Mouse (Mus musculus): ENCODE data around the gene Cd27. TPM values are rescaled to one million over a fixed set of nuclear protein-coding genes. Genes with fewer than 3 reads are reported as not detected.
"Not testable (repeated sequence)": the region's sequence is repeated elsewhere in the genome, so short reads cannot be mapped to it uniquely, and the experiment has no call there.

Gene Cd27
- 1.3 and 2.5 TPM in 2 replicates for polyA plus RNA-seq (2016; fragmentation: Nextera tagmentation; extraction: Ambion mirVana)

GRCm38 (mm10) chr6:125236782-125237181 is at the start of gene Cd27:
Gene Cd27 (minus strand): TSS chr6:125237010.
- Histone ChIP-seq H3K9me3 (no peaks in the 10 kb centered on the region), H3K36me3 (no peaks in the 10 kb centered on the region), H3K9ac (replicated peaks) (no peak within 1 kb of the TSS), H3K27ac (replicated peaks) (no peak within 1 kb of the TSS), H3K27me3 (no peaks in the 10 kb centered on the region), H3K4me3 (no peak within 1 kb of the TSS), H3K4me2 (replicated peaks) (no peak within 1 kb of the TSS), H3K4me1 (peaks cover 13% of the 10 kb centered on the region)
- WGBS, result 32% methylated on average over 6 of the region's 6 CpGs
- ATAC-seq (ENCODE audit: low FRiP score, low read depth), result no peak

GRCm38 (mm10) chr6:125285890-125286289 is 49.1 kb upstream of the Cd27 start, which contains the start of gene Tuba3a:
Gene Tuba3a (minus strand): TSS chr6:125286042.
- H3K27ac ChIP-seq (replicated peaks), result no peak within 1 kb of the TSS
- H3K4me2 ChIP-seq (replicated peaks), result no peak within 1 kb of the TSS
- 93% methylated on average over 22 of the region's 22 CpGs for WGBS
- no peaks in the 10 kb centered on the region for H3K4me1 ChIP-seq
- ATAC-seq (ENCODE audit: low FRiP score, low read depth), result no peak
- no peak within 1 kb of the TSS for H3K9ac ChIP-seq (replicated peaks)
- H3K9me3 ChIP-seq, result peaks cover 3% of the 10 kb centered on the region; the same call in 1 of the 2 replicates
- H3K27me3 ChIP-seq, result no peaks in the 10 kb centered on the region; the same call in 1 of the 2 replicates
- H3K4me3 ChIP-seq, result no peak within 1 kb of the TSS
- H3K36me3 ChIP-seq, result no peaks in the 10 kb centered on the region

- Histone ChIP-seq H3K4me3 (no peak overlapping the region), H3K36me3 (no peaks in the 10 kb centered on the region), H3K4me1 (no peaks in the 10 kb centered on the region), H3K9me3 (peaks cover 3% of the 10 kb centered on the region; the same call in 1 of the 2 replicates), H3K4me2 (replicated peaks) (no peak overlapping the region), H3K27me3 (no peaks in the 10 kb centered on the region; the same call in 1 of the 2 replicates), H3K9ac (replicated peaks) (no peak overlapping the region), H3K27ac (replicated peaks) (no peak overlapping the region)
- no peak for ATAC-seq (ENCODE audit: low FRiP score, low read depth)
- 90% methylated on average over 7 of the region's 7 CpGs for WGBS
Measured at GRCm38 (mm10) chr6:125284751-125285150, 47.9 kb upstream of the Cd27 start.

GRCm38 (mm10) chr6:125284250-125284649 is 47.4 kb upstream of the Cd27 start:
- Histone ChIP-seq H3K9me3 (peaks cover 3% of the 10 kb centered on the region; the same call in 1 of the 2 replicates), H3K27ac (replicated peaks) (no peak overlapping the region), H3K36me3 (no peaks in the 10 kb centered on the region), H3K27me3 (no peaks in the 10 kb centered on the region; the same call in 1 of the 2 replicates), H3K4me1 (no peaks in the 10 kb centered on the region), H3K4me3 (no peak overlapping the region), H3K9ac (replicated peaks) (no peak overlapping the region), H3K4me2 (replicated peaks) (no peak overlapping the region)
- ATAC-seq (ENCODE audit: low FRiP score, low read depth), result no peak
- WGBS, result 72% methylated on average over 8 of the region's 8 CpGs

- not testable (repeated sequence) for H3K36me3 ChIP-seq; ATAC-seq (ENCODE audit: low FRiP score, low read depth); H3K27me3 ChIP-seq; H3K27ac ChIP-seq (replicated peaks); H3K4me2 ChIP-seq (replicated peaks); H3K4me3 ChIP-seq; H3K4me1 ChIP-seq; H3K9ac ChIP-seq (replicated peaks); H3K9me3 ChIP-seq
- WGBS, result 95% methylated on average over 13 of the region's 13 CpGs
Measured at GRCm38 (mm10) chr6:125282721-125283120, 45.9 kb upstream of the Cd27 start.

GRCm38 (mm10) chr6:125279729-125280128 is 42.9 kb upstream of the Cd27 start:
- no peak for ATAC-seq (ENCODE audit: low FRiP score, low read depth)
- Histone ChIP-seq H3K4me3 (no peak overlapping the region), H3K9ac (replicated peaks) (no peak overlapping the region), H3K36me3 (no peaks in the 10 kb centered on the region), H3K4me2 (replicated peaks) (no peak overlapping the region), H3K9me3 (peaks cover 2% of the 10 kb centered on the region; the same call in 1 of the 2 replicates), H3K4me1 (no peaks in the 10 kb centered on the region), H3K27me3 (no peaks in the 10 kb centered on the region), H3K27ac (replicated peaks) (no peak overlapping the region)
- WGBS, result 63% methylated on average over 8 of the region's 8 CpGs

- H3K4me3 ChIP-seq, result no peak overlapping the region
- no peaks in the 10 kb centered on the region for H3K9me3 ChIP-seq
- peaks cover 18% of the 10 kb centered on the region; the same call in 1 of the 2 replicates for H3K27me3 ChIP-seq
- 64% methylated on average over 15 of the region's 15 CpGs for WGBS
- H3K9ac ChIP-seq (replicated peaks), result no peak overlapping the region
- no peaks in the 10 kb centered on the region for H3K36me3 ChIP-seq
- ATAC-seq (ENCODE audit: low FRiP score, low read depth), result no peak
- H3K4me2 ChIP-seq (replicated peaks), result no peak overlapping the region
- H3K27ac ChIP-seq (replicated peaks), result no peak overlapping the region
- no peaks in the 10 kb centered on the region for H3K4me1 ChIP-seq
Measured at GRCm38 (mm10) chr6:125274841-125275563, 38.2 kb upstream of the Cd27 start.

- no peaks in the 10 kb centered on the region for H3K4me1 ChIP-seq
- H3K27me3 ChIP-seq, result peaks cover 18% of the 10 kb centered on the region; the same call in 1 of the 2 replicates
- H3K4me2 ChIP-seq (replicated peaks), result no peak overlapping the region
- no peak overlapping the region for H3K27ac ChIP-seq (replicated peaks)
- H3K4me3 ChIP-seq, result no peak overlapping the region
- no peak overlapping the region for H3K9ac ChIP-seq (replicated peaks)
- WGBS, result 76% methylated on average over 10 of the region's 10 CpGs
- no peak for ATAC-seq (ENCODE audit: low FRiP score, low read depth)
- H3K36me3 ChIP-seq, result no peaks in the 10 kb centered on the region
- H3K9me3 ChIP-seq, result no peaks in the 10 kb centered on the region
Measured at GRCm38 (mm10) chr6:125272228-125272785, 35.5 kb upstream of the Cd27 start.

GRCm38 (mm10) chr6:125271455-125272227 is 34.8 kb upstream of the Cd27 start:
- WGBS, result 19% methylated on average over 17 of the region's 17 CpGs
- Histone ChIP-seq H3K4me3 (no peak overlapping the region), H3K9me3 (no peaks in the 10 kb centered on the region), H3K36me3 (no peaks in the 10 kb centered on the region), H3K27me3 (peaks cover 18% of the 10 kb centered on the region; the same call in 1 of the 2 replicates), H3K4me2 (replicated peaks) (peak overlapping the region; percentile 33), H3K9ac (replicated peaks) (no peak overlapping the region), H3K27ac (replicated peaks) (no peak overlapping the region), H3K4me1 (no peaks in the 10 kb centered on the region)
- ATAC-seq (ENCODE audit: low FRiP score, low read depth), result peak; percentile 89

- no peak overlapping the region for H3K27ac ChIP-seq (replicated peaks)
- H3K27me3 ChIP-seq, result peaks cover 18% of the 10 kb centered on the region; the same call in 1 of the 2 replicates
- no peaks in the 10 kb centered on the region for H3K4me1 ChIP-seq
- H3K9me3 ChIP-seq, result no peaks in the 10 kb centered on the region
- H3K4me3 ChIP-seq, result no peak overlapping the region
- no peak overlapping the region for H3K9ac ChIP-seq (replicated peaks)
- no peak overlapping the region for H3K4me2 ChIP-seq (replicated peaks)
- no peaks in the 10 kb centered on the region for H3K36me3 ChIP-seq
- 49% methylated on average over 6 of the region's 6 CpGs for WGBS
- ATAC-seq (ENCODE audit: low FRiP score, low read depth), result no peak
Measured at GRCm38 (mm10) chr6:125268799-125269198, 32.0 kb upstream of the Cd27 start.

GRCm38 (mm10) chr6:125267469-125267868 is 30.7 kb upstream of the Cd27 start:
- Histone ChIP-seq H3K9me3 (no peaks in the 10 kb centered on the region), H3K9ac (replicated peaks) (no peak overlapping the region), H3K4me1 (no peaks in the 10 kb centered on the region), H3K4me3 (no peak overlapping the region), H3K4me2 (replicated peaks) (no peak overlapping the region), H3K27me3 (peaks cover 13% of the 10 kb centered on the region; the same call in 1 of the 2 replicates), H3K27ac (replicated peaks) (no peak overlapping the region), H3K36me3 (no peaks in the 10 kb centered on the region)
- no peak for ATAC-seq (ENCODE audit: low FRiP score, low read depth)
- WGBS, result 92% methylated on average over 3 of the region's 3 CpGs

GRCm38 (mm10) chr6:125266600-125266999 is 29.8 kb upstream of the Cd27 start:
- not testable (repeated sequence) for H3K9ac ChIP-seq (replicated peaks); H3K4me1 ChIP-seq; ATAC-seq (ENCODE audit: low FRiP score, low read depth); H3K4me3 ChIP-seq; H3K4me2 ChIP-seq (replicated peaks); H3K9me3 ChIP-seq; H3K36me3 ChIP-seq; H3K27me3 ChIP-seq; H3K27ac ChIP-seq (replicated peaks)
- 68% methylated on average over 6 of the region's 6 CpGs for WGBS
